Mouse (Mus musculus) midbrain, embryonic 14.5 days (tissue): ENCODE results near the gene Tex264. TPM values are rescaled to one million over a fixed set of nuclear protein-coding genes. Genes with fewer than 3 reads are reported as not detected.
A peak's percentile ranks its signal among the peaks of the same experiment; 100 is the strongest.

Experiments
- ATAC-seq: fragments of 200-750 bp; cut with Nextera tagmentation; 2 replicates; pipeline ENCODE4 v1.8.0; 2017; ENCODE audit warnings: moderate number of reproducible peaks, moderate library complexity; ENCODE audit not compliant: low FRiP score, low TSS enrichment
- DNase-seq: peaks from one replicate; pipeline ENCODE4 v3.0.0-alpha.2; 2015
- H3K27ac ChIP-seq: fragments of 300-500 bp; sonication (generic); replicated peaks from 2 replicates; pipeline ENCODE4 v1.5.1; 2014; ENCODE audit warnings: mild to moderate bottlenecking, low read depth, low read length, moderate library complexity
- H3K27me3 ChIP-seq: fragments of 300-500 bp; sonication (generic); 2 replicates; pipeline ENCODE4 v1.6.1; 2014; ENCODE audit warnings: low read length, control low read depth, mixed read lengths; ENCODE audit not compliant: control insufficient read depth, insufficient read depth
- H3K36me3 ChIP-seq: fragments of 300-500 bp; sonication (generic); 2 replicates; pipeline ENCODE4 v1.6.1; 2014; ENCODE audit warnings: low read length, control low read depth; ENCODE audit not compliant: control insufficient read depth, insufficient read depth
- H3K4me1 ChIP-seq: fragments of 300-500 bp; sonication (generic); 2 replicates; pipeline ENCODE4 v1.6.1; 2014; ENCODE audit warnings: mild to moderate bottlenecking, antibody characterized with exemption, low read length, control low read depth; ENCODE audit not compliant: control insufficient read depth, insufficient read depth
- H3K4me2 ChIP-seq: fragments of 300-500 bp; sonication (generic); 2 replicates; pipeline ENCODE4 v1.6.1; 2014; ENCODE audit warnings: mild to moderate bottlenecking, low read length, moderate library complexity
- H3K4me3 ChIP-seq: fragments of 300-500 bp; sonication (generic); replicated peaks from 2 replicates; pipeline ENCODE4 v1.5.1; 2014; ENCODE audit warnings: low read depth, low read length
- H3K9ac ChIP-seq: fragments of 300-500 bp; sonication (generic); replicated peaks from 2 replicates; pipeline ENCODE4 v1.6.1; 2014; ENCODE audit warnings: mild to moderate bottlenecking, low read length, moderate library complexity
- H3K9me3 ChIP-seq: fragments of 300-500 bp; sonication (generic); 2 replicates; pipeline ENCODE4 v1.6.1; 2016; ENCODE audit warnings: low read length, control low read depth, mixed read lengths; ENCODE audit not compliant: control insufficient read depth
- WGBS: fragments of 180-500 bp; shearing (Covaris S2); extraction: QIAGEN DNeasy Blood & Tissue Kit; methylation state at CpG from one replicate; pipeline ENCODE4 v1.1.7; 2014; 5-methylcytosine and 5-hydroxymethylcytosine counted together
- polyA plus RNA-seq: library from polyadenylated mRNA; unstranded; fragments of >200 nt; fragmentation: Nextera tagmentation; extraction: Ambion mirVana; gene quantifications from 2 replicates; pipeline ENCODE4 v1.2.1, GENCODE M21; 2014

Tex264 gene
- polyA plus RNA-seq, 1 experiment from 2014 or later = 53.6 TPM

DNA sequence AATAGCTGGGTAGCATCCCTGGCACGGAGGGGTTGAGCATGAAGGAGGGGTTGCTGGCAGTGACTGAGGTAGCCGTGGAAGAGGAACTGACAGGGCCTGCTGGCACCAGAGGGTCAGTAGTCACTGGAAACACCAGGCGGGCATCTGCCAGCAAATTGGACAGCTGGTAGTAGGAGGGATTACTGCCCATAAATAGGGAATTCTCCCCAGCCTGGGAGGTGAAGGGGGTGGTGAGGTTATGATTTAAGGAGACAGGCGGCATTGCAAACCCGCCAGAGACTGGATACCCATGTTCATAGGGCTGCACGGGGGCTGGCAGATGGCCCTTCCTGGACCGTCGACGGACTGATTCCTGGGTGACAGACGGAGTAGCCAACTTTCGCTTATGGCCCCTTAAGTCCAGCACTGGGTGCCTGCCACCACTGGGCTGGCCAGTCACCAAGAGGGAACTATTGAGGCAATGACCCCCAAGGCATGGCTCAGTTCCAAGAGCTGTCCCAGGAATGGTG is 7.3 kb upstream of the Tex264 start:
- WGBS = 92% methylated on average over 11 of the region's 11 CpGs
- no peak overlapping the region for H3K4me2 ChIP-seq
- H3K4me3 ChIP-seq = no peak overlapping the region
- no peaks in the 10 kb centered on the region for H3K27me3 ChIP-seq
- H3K9ac ChIP-seq = no peak overlapping the region
- no peak for DNase-seq
- no peak overlapping the region for H3K27ac ChIP-seq
- no peaks in the 10 kb centered on the region for H3K9me3 ChIP-seq
- no peak for ATAC-seq
- H3K4me1 ChIP-seq = no peaks in the 10 kb centered on the region
- H3K36me3 ChIP-seq = peaks cover 58% of the 10 kb centered on the region

DNA sequence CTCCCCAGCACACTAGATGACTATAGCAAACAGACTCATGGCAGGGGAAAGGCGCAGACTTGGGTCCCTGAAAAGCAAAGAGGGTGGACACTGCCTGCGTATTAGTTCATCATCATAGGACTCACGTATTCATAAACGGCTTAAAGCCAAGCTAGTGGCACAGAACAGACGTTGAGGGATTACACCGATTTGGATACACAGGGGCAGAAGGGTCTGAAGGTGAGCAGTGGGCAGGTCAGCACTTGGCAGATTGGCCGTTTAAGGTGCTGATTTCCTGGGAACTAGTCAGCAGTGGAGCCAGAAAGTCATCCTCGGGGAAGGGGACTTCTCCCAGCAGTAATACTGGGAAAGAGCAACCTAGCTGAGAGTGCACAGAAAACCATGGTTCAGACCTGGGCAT is 3.1 kb upstream of the Tex264 start:
- Histone ChIP-seq H3K36me3 (peaks cover 20% of the 10 kb centered on the region), H3K9me3 (no peaks in the 10 kb centered on the region), H3K27me3 (no peaks in the 10 kb centered on the region), H3K4me3 (no peak overlapping the region), H3K9ac (no peak overlapping the region), H3K27ac (no peak overlapping the region), H3K4me1 (peaks cover 14% of the 10 kb centered on the region), H3K4me2 (no peak overlapping the region)
- WGBS = 88% methylated on average over 8 of the region's 8 CpGs
- ATAC-seq = no peak
- DNase-seq = no peak

DNA sequence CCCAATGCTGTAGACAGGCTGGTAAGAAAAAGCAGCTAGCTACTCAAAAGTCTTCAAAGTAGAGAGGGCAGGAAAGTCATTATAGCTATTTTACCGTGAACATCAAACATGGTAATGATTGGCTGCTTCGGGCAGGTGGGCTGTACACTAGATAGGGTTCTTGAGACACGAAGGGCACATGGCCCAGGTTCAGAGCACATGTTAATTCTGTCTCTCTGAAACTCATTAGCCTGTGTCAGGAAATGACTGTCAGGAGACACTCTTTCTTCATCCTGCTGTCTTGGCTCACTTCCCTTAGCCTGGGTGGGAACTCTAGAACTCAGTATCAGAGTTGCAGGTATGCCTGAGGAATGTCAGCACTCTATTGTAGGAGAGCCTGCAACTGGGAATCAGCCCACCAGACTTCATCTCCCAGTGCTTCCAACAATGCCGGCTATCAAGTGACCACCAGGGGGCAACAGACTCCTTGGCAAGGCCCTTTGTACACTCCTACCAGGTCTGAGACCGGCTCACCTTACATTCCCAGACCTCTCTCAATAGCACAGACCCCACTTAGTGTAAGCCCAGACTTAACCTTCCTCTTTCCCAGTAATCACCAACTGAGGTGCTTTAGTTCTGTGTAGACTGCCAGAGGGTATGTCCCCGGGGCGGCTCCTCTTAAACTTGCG is 1.4 kb upstream of the Tex264 start:
- no peak overlapping the region for H3K4me3 ChIP-seq
- no peak overlapping the region for H3K9ac ChIP-seq
- H3K27me3 ChIP-seq = no peaks in the 10 kb centered on the region
- H3K4me1 ChIP-seq = peaks cover 14% of the 10 kb centered on the region
- no peak overlapping the region for H3K27ac ChIP-seq
- WGBS = 37% methylated on average over 8 of the region's 8 CpGs
- H3K4me2 ChIP-seq = no peak overlapping the region
- ATAC-seq = 0 out of 2 replicates have a peak, but pooled peaks have one; percentile 49
- peaks cover 8% of the 10 kb centered on the region; the same call in 1 of the 2 replicates for H3K36me3 ChIP-seq
- DNase-seq = peak; percentile 90
- no peaks in the 10 kb centered on the region for H3K9me3 ChIP-seq

DNA sequence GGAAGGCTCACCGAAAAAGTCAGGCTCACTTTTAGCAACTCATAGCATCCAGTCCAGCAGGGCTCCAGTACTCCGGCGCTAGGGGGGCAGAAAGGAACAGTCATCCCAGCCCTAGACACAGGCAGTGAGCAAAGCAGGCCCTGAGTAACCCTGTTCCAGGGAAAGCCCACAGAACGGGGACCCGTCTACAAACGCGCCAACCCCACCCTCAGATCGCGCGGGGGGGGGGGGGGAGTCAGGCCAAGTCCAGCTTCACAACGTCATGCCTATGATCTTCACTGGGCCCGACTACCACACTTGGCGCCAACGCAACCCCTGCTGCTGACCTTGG is 844 bp downstream of the Tex264 start:
- ATAC-seq = peak; percentile 9

GRCm38 (mm10) chr9:106684093-106684872 is 1.4 kb downstream of the Tex264 start:
- Histone ChIP-seq H3K9ac (peak overlapping the region; percentile 79), H3K27ac (no peak overlapping the region), H3K4me3 (peak overlapping the region; percentile 84), H3K36me3 (peaks cover 27% of the 10 kb centered on the region), H3K4me2 (peak overlapping the region; percentile 96), H3K27me3 (no peaks in the 10 kb centered on the region), H3K4me1 (peaks cover 14% of the 10 kb centered on the region), H3K9me3 (no peaks in the 10 kb centered on the region)
- DNase-seq (no peak), ATAC-seq (no peak)
- 85% methylated on average over 6 of the region's 6 CpGs for WGBS

More for the DNA sequence above, 844 bp downstream of the Tex264 start:
- 7% methylated on average over 11 of the region's 14 CpGs for WGBS
- Histone ChIP-seq H3K4me3 (peak overlapping the region; percentile 84), H3K27me3 (no peaks in the 10 kb centered on the region), H3K9me3 (no peaks in the 10 kb centered on the region), H3K9ac (peak overlapping the region; percentile 79), H3K4me1 (peaks cover 14% of the 10 kb centered on the region), H3K4me2 (peak overlapping the region; percentile 96), H3K36me3 (peaks cover 21% of the 10 kb centered on the region), H3K27ac (no peak overlapping the region)
- no peak for DNase-seq

GRCm38 (mm10) chr9:106681026-106681425 is 4.7 kb downstream of the Tex264 start:
- DNase-seq (no peak), ATAC-seq (no peak)
- Histone ChIP-seq H3K4me3 (no peak overlapping the region), H3K4me1 (peaks cover 9% of the 10 kb centered on the region; the same call in 1 of the 2 replicates), H3K36me3 (peaks cover 33% of the 10 kb centered on the region), H3K9ac (no peak overlapping the region; the same call in 1 of the 2 replicates), H3K9me3 (no peaks in the 10 kb centered on the region), H3K27ac (no peak overlapping the region), H3K4me2 (no peak overlapping the region), H3K27me3 (no peaks in the 10 kb centered on the region)
- WGBS = 89% methylated on average over 9 of the region's 9 CpGs

DNA sequence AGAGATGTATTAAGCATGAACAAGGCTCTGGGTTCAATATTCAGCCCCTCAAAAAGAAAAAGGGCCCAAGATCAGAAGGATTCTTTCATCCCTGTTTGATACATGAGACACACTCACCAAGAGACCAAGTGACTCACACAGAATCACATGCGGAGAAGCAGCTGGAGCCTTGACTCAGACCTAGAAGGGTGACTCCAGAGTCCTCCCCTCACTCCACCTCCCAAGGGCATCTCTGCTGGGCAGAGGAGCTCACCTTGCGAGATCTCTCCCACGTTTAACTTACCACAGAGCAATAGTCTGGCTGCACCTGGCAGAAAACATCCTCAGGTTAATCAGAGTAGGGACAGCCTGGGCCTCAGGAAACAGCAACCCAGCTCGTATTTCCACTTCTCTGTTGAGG is 7.5 kb downstream of the Tex264 start:
- H3K27ac ChIP-seq = no peak overlapping the region
- WGBS = 80% methylated on average over 4 of the region's 4 CpGs
- H3K9ac ChIP-seq = no peak overlapping the region
- H3K4me3 ChIP-seq = no peak overlapping the region
- no peak overlapping the region for H3K4me2 ChIP-seq
- no peaks in the 10 kb centered on the region for H3K9me3 ChIP-seq
- no peak for ATAC-seq
- no peaks in the 10 kb centered on the region for H3K27me3 ChIP-seq
- H3K4me1 ChIP-seq = no peaks in the 10 kb centered on the region
- peaks cover 38% of the 10 kb centered on the region for H3K36me3 ChIP-seq
- no peak for DNase-seq

DNA sequence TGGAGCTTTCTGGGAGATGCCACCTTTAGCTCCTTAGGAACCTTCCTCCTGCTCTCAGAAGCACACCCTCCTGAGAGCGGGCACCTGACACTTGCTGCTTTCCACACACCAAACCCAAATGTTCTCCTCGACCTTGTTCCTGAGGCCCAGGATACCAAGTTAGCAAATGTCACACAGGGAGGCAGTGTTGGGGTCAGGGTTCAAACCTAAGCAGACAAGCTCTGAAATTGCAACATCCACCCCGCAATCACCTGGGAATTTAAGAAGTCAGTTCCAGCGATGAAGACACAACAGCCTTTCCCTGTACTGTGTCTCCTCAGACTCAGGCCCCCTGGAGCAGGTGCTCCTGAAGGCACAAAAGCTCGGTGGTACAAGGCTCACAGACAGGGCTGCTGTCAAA is 8.0 kb downstream of the Tex264 start:
- no peak for DNase-seq
- no peaks in the 10 kb centered on the region for H3K4me1 ChIP-seq
- no peak for ATAC-seq
- H3K36me3 ChIP-seq = peaks cover 43% of the 10 kb centered on the region
- H3K9me3 ChIP-seq = no peaks in the 10 kb centered on the region
- H3K4me3 ChIP-seq = no peak overlapping the region
- H3K27me3 ChIP-seq = no peaks in the 10 kb centered on the region
- H3K27ac ChIP-seq = no peak overlapping the region
- 88% methylated on average over 5 of the region's 5 CpGs for WGBS
- no peak overlapping the region for H3K9ac ChIP-seq
- no peak overlapping the region for H3K4me2 ChIP-seq
